Mouse (Mus musculus) gastrocnemius, adult 2 months (tissue): ENCODE results near the gene Grrp1. TPM values are rescaled to one million over a fixed set of nuclear protein-coding genes. Genes with fewer than 3 reads are reported as not detected.
A peak's percentile ranks its signal among the peaks of the same experiment; 100 is the strongest.

Experiments used
- DNase-seq: peaks from one replicate; pipeline ENCODE4 v3.0.0; 2022
- H3K27ac ChIP-seq: fragments of 200-600 bp; 2 replicates; pipeline ENCODE4 v1.8.1; 2022; ENCODE audit warnings: mild to moderate bottlenecking
- H3K4me3 ChIP-seq: fragments of 200-600 bp; 2 replicates; pipeline ENCODE4 v1.8.1; 2022; ENCODE audit warnings: mild to moderate bottlenecking, moderate library complexity
- CTCF ChIP-seq: fragments of 200-600 bp; IDR thresholded peaks from 2 replicates; pipeline ENCODE4 v1.8.1; 2022; ENCODE audit warnings: antibody characterized with exemption, mild to moderate bottlenecking, moderate library complexity
- intact Hi-C: fragments of 180-260 bp; cut with DNase I; formaldehyde crosslinking; loops from one replicate; pipeline ENCODE4 v1.15.1; 2025
- total RNA-seq, 2 experiments: library from RNA; stranded (reverse); gene quantifications; 2 replicates each; pipeline ENCODE4 v1.2.3; 2021

The Grrp1 gene
- total RNA-seq, 2 experiments from 2014 or later: 1.7 to 3.1 TPM

- DNase-seq: no peak
- Histone ChIP-seq H3K27ac (peak overlapping the region; percentile 43; the same call in 1 of the 2 replicates), H3K4me3 (no peak overlapping the region)
- TF ChIP-seq CTCF: no peak
- intact Hi-C loops: loop anchor here (10.0 kb wide), 1 partner anchor 209 kb away; no protein-coding TSS in a partner anchor
Observed at GRCm38 (mm10) chr4:134265860-134266585, 12.1 kb upstream of the Grrp1 start.

GRCm38 (mm10) chr4:134263191-134263590 lies 9.3 kb upstream of the Grrp1 start:
- no peak overlapping the region for H3K4me3 ChIP-seq
- peak; percentile 84 for TF ChIP-seq CTCF
- no peak overlapping the region for H3K27ac ChIP-seq
- peak; percentile 76 for DNase-seq
- intact Hi-C loops: loop anchor here (1.0 to 10.0 kb wide), 2 partner anchors 125 to 212 kb away; no protein-coding TSS in a partner anchor

- TF ChIP-seq CTCF: no peak
- Histone ChIP-seq H3K27ac (peak overlapping the region; percentile 74; the same call in 1 of the 2 replicates), H3K4me3 (no peak overlapping the region)
- DNase-seq: no peak
- intact Hi-C loops: no loop called here
Observed at GRCm38 (mm10) chr4:134258354-134258753, 4.4 kb upstream of the Grrp1 start.

- Histone ChIP-seq H3K4me3 (peak overlapping the region; percentile 23; the same call in 1 of the 2 replicates), H3K27ac (peak overlapping the region; percentile 74)
- intact Hi-C loops: no loop called here
- no peak for TF ChIP-seq CTCF
- no peak for DNase-seq
Observed at GRCm38 (mm10) chr4:134257198-134258009, 3.5 kb upstream of the Grrp1 start.

DNA sequence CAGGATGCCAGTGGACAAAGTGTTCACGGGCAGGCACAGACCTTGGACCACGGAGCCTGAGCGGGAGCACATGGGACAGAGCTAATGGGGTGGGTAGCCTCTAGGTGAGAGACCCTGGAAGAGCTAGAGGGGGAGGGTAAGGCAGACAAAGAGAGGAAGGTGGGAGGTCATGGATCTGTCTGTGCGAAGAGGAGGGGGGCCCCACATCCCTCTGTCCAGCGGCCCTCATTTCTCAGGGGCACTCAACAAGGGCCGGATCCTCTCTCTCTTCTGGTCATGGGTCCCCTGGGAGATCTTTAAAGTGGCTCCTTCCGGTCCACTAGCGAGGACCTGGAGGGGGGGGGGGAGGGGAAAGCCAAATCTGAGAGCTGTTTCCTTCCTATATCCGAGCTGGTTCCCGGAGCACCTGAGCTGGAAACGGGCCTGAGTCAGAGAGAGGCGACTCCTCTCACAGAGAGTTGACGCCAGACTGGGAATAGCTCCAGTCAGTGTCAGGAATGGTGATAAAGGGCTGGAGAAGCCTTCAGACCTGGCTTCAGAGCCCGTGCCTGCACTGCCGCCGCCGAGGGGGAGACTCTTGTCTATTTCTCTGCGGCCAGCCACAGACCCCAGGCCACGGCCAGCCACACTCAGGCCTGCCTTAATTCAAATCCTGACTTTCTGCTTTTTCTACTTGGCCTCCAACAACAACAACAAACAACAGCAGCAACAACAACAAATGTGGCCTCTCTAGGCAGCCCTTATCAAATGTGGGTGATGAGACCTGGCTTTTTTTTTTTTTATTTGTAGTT lies 2.7 kb upstream of the Grrp1 start:
- Histone ChIP-seq H3K27ac (peak overlapping the region; percentile 74), H3K4me3 (peak overlapping the region; percentile 39)
- DNase-seq: no peak
- intact Hi-C loops: no loop called here
- no peak for TF ChIP-seq CTCF

- Histone ChIP-seq H3K4me3 (peak overlapping the region; percentile 39), H3K27ac (peak overlapping the region; percentile 74)
- TF ChIP-seq CTCF: no peak
- intact Hi-C loops: no loop called here
- no peak for DNase-seq
Observed at GRCm38 (mm10) chr4:134255854-134256253, 1.9 kb upstream of the Grrp1 start.

- intact Hi-C loops: loop anchor here (5.0 kb wide), 1 partner anchor 117 kb away; no protein-coding TSS in a partner anchor
- peak overlapping the region; percentile 84 for H3K27ac ChIP-seq
- DNase-seq: no peak
- TF ChIP-seq CTCF: no peak
- H3K4me3 ChIP-seq: no peak overlapping the region; the same call in 1 of the 2 replicates
Observed at GRCm38 (mm10) chr4:134254835-134255234, 929 bp upstream of the Grrp1 start.

GRCm38 (mm10) chr4:134252911-134253721 lies 790 bp downstream of the Grrp1 start:
- no peak for TF ChIP-seq CTCF
- H3K4me3 ChIP-seq: peak overlapping the region; percentile 76
- intact Hi-C loops: loop anchor here (5.0 kb wide), 1 partner anchor 119 kb away; no protein-coding TSS in a partner anchor

GRCm38 (mm10) chr4:134252131-134252910 lies 1.6 kb downstream of the Grrp1 start:
- H3K27ac ChIP-seq: peak overlapping the region; percentile 84
- DNase-seq: no peak
- intact Hi-C loops: loop anchor here (5.0 kb wide), 1 partner anchor 120 kb away; no protein-coding TSS in a partner anchor
- no peak for TF ChIP-seq CTCF
- H3K4me3 ChIP-seq: peak overlapping the region; percentile 76

More at GRCm38 (mm10) chr4:134252911-134253721, 790 bp downstream of the Grrp1 start:
- H3K27ac ChIP-seq: peak overlapping the region; percentile 84
- DNase-seq: no peak

- DNase-seq: peak; percentile 59
- intact Hi-C loops: loop anchor here (2.0 to 5.0 kb wide), 2 partner anchors 39 to 121 kb away; no protein-coding TSS in a partner anchor
- TF ChIP-seq CTCF: no peak
- Histone ChIP-seq H3K27ac (peak overlapping the region; percentile 84), H3K4me3 (peak overlapping the region; percentile 76)
Observed at GRCm38 (mm10) chr4:134251241-134252130, 2.4 kb downstream of the Grrp1 start.
